Mouse (Mus musculus) adrenal gland, postnatal 14 days (tissue): ENCODE measurements around the gene Col15a1. TPM values are rescaled to one million over a fixed set of nuclear protein-coding genes. Genes with fewer than 3 reads are reported as not detected.
A peak's percentile ranks its signal among the peaks of the same experiment; 100 is the strongest.

Experiments used
- DNase-seq: peaks from one replicate; pipeline ENCODE4 v3.0.0; 2021; ENCODE audit warnings: mixed read lengths
- total RNA-seq: library from RNA; stranded (reverse); gene quantifications from 2 replicates; pipeline ENCODE4 v1.2.3, GENCODE M21; 2021

Col15a1 gene
- total RNA-seq, 1 experiment from 2014 or later: 72.9 TPM

DNA sequence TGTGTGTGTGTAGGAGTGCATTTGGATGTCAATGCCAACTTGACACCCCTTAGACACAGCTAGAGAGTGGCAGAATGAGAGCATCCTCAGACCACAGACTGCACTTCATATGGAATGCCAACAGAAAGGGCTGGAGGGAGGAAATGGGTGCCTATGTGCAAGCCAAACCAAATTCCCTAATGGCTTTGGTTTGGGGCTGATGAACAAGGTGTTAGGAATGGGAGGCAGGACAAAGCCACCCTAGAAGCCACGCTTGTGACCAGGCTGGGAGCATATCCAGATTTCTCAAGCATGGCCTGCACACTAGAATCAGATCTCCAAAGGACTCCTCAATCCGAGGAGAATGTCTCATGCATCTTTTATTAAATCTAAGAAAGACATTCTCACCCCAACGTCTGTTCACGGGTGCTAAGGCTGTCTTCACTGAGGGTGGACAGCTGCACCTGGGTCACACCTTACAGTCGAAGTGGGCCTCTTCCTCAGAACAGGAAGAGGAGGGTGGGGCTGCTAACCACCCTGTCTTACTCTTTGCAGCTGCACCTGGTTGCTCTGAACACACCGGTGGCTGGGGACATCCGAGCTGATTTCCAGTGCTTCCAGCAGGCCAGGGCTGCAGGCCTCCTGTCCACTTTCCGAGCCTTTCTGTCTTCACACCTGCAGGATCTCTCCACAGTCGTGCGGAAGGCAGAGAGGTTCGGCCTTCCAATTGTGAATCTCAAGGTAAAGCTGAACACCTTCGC is 102.1 kb downstream of the Col15a1 start:
- DNase-seq: no peak

DNA sequence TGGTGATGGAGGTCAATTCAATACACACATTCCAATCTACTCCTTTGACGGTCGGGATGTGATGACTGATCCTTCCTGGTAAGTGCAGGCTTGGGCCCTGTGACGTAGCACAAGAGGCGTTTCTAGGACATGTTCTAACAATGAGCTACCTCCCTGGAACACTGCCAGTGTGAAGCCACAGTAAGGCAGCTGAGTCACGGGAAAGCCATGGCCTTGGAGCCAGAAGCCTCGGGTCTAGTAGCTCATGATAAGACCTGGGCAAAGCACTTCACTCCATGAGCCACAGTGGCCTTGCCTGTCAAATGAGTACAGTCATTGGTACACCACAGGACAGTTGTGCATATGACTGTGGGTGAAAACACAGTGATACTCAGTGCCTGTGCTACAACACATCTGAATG is 102.9 kb downstream of the Col15a1 start:
- DNase-seq: peak; percentile 95

DNA sequence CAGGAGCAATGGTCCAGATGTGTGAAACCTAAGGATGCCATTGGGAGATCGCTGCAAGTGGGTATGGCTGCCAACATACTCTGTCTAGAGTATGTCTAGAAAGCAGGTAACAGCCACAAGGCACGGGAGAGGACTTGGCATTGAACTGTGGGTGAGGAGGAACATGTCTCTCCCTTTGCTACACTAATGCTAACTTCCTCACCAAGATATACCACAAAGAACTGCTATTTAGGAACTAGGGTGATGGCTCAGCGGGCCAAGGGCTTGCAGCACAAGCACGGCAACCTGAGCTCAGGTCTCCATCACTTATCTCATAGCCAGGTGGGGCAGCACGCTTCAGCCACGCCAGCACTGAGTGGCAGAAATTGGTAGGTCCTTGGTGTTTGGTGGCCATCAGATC is 103.5 kb downstream of the Col15a1 start:
- no peak for DNase-seq

DNA sequence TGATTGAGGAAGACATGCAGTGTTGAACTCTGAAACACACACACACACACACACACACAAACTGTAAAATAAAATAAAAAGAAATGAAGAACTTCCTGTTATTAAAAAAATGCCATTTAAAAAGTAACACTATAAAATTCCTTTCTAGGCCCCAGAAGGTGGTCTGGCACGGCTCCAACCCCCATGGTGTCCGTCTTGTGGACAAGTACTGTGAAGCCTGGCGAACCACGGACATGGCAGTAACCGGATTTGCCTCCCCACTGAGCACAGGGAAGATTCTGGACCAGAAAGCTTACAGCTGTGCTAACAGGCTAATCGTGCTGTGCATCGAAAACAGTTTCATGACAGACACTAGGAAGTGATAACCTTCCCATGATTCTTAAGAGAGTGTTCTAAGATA is 104.0 kb downstream of the Col15a1 start:
- DNase-seq: no peak

DNA sequence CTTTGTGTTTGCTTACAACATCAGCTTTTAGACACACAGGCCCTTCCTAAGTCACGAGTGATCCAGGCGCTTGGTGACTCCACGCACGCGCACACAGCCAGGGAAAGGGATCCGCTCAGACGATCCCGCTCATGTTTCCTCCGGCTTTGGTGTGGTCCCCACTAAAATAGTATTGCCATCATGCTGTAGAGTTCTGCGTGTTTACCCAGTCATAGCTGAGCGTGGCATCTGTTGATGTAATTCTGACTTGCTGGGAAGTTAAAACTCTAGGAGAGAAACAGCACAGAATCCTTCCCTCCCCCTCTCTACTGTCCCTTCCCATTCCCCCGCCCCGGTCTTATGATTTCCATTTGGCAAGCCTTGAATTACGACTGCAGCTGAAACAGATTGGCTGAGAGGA is 104.7 kb downstream of the Col15a1 start:
- DNase-seq: no peak

DNA sequence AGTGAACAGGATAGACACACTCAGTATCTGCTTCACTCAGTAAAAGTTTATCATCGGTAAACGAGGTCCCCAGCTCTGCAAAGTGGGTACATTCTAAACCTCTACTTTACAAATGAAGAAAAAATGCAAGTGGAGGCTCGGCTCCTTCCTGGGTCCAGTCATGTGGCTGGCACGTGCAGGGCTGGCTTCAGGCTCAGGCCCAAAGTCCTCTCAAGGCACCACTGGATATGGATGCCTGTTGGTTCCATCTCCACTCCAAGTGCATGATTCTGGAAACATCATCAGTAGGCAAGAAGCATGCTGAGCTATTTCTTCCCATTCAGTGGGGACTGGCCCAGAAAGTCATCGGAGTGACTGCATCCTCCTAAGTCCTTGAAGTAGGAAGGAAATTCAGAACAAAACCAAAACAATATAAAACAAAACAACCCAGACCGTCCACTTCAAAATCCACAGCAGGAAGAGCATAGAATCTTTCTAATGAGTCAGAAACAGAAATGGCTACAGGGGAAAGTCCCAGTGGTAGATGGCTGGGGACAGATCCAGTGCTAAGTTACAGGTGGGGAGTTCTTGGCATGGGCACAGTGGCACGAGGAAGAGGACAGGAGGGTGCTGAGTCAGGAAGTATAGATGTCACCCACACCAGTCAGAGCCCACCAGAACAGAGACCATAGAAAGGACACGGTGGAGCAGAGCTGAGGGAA is 105.9 kb downstream of the Col15a1 start:
- no peak for DNase-seq

DNA sequence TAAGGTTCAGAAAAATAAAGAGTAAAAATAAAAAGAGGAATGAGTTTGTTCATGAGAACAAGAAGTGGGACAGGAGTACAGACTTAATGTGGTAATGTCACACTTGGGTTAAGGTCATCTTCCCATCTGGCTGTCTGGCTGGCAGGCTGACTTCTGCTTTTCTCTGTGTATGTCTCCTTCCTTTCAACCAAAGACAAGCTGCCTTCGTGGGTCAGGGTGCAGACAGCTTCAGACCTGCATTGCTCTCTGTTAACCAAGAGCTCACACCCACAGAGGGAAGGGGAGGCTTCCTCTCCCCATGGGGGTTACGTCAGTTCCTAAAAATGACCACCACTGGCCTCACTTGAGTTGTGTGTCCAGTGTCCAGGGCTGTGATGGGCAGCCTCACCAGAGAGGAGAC is 107.5 kb downstream of the Col15a1 start:
- DNase-seq: no peak

DNA sequence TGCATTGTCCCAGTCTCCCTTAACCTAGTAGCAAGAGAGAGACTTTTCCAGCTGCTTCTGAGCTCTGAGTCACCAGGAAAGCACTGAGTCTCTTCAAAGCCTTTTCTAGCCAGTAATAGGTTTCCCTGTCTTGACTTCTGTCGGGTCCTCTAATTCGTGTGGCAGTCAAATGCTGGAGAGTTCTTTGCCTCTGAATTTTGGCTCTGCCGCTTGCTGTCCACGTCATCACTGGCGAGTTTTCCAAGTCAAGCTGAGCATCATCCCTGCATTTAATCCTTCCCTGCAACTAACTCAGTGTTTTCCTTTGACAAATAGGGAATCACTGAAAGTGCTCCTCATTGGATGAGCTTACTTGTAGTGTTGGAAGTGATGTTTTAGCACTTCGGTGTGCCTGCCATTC is 108.5 kb downstream of the Col15a1 start:
- no peak for DNase-seq

DNA sequence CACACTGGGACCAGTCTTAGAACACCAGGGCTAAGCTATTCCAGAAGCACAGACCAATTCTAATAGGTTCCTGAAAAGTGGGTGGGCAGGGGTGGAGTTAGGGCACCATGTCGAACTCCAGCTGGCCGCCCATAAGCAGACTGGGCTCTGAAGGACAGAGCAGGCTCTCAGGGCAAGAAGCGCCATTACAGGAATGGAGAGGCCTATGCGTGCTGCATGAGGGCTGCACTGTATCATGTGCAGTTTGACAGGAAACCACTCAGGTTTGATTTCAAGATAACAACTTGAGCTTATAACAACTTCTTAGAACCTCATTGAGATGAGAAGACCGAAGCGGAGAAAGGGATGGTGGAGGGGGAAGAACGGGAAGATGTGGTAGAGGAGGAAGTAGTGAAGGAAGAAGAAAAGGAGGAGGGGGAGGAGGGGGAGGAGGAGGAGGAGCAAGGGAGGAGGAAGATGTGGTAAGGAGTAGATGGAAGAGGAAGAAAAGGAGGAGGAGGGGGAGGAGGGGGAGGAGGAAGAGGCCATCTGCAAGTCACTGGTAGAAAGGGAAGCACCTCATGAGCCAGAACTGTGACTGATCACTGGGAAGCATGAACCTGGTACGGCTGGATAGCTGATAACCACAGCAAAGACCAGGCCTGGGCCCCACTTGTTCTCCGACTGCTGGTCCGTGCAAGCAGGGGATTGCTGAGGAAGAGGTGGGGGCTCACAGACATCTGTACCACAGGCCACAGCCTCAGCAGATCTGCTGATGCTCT is 111.8 kb downstream of the Col15a1 start:
- no peak for DNase-seq

DNA sequence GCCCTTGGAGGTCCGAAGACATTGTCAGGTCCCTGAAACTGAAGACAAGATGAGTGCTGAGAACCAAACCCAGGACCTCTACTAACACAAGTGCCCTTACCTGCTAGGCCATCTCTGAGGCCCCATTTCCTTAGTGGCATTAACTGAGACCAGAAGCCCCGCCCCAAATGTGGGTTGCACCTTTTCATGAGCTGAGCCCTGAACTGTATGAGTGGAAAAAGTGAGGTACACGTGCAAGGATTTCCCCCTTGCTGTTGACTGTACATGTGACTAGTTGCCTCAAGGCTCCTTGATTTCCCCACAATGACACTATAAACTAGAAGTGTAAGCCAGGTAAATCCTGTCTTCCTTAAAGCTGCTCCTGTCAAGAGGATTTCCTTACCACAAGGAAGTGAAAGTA is 114.4 kb downstream of the Col15a1 start:
- DNase-seq: no peak

DNA sequence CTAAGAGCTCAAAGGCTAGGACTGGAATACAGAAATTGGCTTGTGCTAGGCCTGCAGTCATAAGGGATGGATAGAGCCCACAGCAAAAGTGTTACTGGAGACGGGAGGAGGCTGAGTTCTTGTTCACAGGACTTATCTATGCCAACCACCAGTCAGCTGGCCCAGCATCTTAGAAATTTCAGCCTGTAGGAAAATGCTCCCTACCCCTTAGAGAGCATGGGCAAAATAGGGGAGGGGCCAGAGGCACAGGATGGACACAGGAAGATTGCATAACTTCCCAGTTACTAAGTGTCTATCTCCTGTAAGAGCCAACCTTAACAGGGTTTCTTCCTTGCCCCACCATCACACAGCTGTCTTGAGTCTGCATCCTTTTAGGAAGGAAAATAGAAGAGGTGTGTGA is 116.2 kb downstream of the Col15a1 start:
- no peak for DNase-seq

DNA sequence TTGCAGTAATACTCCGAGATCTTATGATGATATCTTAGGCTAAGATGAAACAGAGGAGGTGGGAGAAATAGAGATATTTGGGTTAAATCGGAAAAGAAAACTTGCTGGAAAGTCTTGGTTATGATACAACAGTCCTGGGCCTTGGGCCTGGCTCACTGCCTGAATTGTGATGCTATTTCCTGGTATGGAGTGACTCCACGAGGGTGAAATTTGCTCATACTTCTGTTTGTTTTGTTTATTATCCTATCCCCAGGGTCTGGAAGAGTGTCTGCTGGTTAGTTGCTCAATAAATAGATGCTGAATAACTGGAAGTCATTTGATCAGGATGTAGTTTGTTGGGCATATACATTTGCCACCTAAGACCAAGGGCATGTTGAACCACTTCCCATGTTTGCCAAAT is 119.8 kb downstream of the Col15a1 start:
- DNase-seq: no peak

DNA sequence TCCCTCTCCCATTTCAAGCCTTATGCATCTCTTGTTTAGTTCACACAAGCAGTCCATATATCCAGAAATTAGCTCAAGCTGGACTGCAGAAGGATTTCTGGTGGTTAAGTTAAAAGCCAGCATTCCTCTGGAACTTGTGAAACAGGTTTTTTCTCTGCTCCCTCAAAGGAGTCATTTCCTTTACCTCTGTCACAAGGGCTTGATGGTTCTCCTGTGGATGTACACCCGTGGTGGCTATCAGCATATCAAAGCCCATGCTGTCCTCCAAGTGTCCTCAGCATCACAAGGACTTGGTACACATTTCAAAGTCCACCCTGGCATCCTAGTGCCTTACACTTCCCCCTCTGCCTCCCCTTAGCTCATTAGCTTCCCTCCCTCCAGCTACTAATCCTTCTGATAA is 121.3 kb downstream of the Col15a1 start:
- DNase-seq: no peak

DNA sequence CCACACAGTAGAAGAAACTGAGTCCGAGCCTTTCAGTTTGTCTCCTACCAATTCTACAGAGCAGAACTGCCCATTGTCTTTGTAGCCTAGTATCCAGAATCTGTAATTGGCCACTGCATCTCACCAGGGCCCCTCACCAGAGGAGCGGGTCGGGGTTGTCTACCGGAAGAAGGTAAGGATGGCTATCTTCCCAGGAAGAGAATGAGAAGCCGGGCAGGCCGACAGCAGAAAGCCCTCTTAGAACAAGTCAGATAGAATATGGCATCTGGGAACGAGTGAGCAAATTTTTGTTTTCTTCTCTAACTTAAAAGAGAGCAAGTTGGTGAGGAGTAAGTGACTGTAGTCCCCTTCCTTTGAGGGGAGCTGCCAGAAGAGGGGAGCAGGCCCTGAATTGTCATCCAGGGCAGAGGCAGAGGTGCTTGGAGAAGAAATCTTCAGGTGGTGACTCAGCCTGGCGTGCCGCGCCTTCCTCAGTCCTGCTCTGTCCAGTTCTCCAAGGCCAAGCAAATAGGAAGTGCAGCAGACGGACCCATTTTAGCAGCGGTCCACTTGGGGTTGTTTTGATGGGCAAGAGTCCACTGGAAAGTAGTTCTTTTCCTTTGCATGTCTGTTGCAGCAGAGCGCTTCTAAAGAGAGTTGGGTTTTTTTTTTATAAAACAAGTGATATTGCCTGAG is 122.6 kb downstream of the Col15a1 start:
- DNase-seq: no peak

DNA sequence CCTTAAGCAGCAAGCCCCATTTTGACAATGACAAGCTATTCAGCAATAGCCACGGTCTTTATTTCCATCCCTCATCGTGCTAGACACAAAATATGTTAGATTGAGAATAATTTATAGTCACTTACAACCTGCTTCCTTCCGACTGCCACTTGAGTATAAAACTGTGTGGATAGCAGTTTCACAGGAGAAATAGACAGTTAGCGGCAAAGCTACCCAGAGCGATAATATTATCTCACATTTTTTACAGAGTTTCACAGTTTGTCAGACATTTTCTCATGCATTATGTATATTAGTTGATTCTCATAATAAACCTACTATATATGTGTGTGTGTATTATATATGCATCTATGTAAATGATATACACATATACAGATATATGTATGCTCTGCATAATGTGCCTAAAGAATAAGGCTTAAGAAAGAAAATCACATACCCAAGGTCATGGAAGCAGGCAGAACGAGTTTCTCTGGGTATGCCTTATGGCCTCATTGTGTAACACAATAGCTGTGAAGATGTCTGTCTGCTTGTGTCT is 124.9 kb downstream of the Col15a1 start:
- no peak for DNase-seq

DNA sequence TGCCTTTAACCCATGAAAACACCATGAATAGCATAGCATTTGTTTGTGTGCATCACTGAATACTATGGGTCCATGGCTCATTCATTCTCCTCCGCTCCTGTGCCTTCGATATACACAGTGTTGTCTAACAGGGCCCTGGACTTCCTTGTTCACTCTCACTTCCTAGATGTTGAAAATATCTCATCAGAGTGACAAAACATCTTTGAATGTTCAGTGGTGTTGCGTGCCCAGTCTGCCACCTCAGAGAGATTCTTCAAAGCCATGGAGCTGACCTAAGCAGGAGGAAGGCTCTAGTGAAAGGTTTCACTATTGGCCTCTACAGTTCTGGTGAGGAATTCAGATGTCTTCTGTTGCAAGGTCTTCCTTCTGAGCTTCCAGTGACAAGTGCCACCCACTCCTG is 125.6 kb downstream of the Col15a1 start:
- DNase-seq: no peak

DNA sequence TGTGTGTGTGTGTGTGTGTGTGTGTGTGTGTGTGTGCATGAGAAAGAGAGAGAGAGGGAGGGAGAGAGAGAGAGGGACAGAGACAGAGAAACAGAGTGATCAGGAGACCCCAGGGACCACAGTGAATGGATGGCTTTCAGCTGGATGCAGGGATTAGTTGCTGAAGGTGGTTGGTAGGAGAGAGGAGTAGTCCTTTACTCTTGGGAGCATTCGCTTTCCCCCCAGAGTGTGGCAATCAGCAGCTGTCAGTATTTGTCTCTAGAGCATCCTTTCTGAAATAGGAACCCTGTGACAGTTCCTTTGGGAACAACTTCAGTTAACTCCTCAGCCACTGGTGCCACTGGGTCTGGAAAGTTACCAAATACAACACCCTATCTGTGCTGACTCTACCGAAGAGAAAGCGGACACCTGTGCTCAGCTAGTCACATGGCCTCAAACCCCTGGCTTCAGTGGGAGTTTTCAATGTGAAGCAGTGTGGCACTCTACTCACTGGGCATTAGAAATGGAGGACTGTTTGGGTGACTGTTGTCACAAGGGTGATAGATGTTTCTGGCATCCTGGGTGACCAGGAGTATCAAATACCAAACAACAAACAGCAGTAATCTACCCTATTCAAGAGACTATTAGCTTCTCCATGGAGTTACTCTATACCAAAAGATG is 129.1 kb downstream of the Col15a1 start:
- DNase-seq: no peak

DNA sequence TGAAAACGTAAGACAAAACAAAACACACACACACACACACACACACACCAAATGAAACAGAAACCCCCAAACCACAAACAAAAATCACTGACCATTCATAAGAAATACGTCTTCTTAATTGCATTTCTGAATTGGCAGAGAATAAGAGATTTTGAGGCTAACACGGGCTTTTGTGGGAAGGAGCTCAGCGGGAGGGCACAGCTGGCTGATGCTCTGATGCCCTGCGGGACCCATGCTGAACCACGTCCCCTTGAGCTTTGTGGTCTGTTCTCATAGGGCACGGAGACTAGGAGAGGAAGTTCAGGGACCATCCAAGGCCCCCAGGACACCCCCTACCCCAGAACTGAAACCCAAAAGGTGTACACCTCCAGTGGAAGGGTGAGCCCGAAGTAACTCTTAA is 134.7 kb downstream of the Col15a1 start:
- no peak for DNase-seq

DNA sequence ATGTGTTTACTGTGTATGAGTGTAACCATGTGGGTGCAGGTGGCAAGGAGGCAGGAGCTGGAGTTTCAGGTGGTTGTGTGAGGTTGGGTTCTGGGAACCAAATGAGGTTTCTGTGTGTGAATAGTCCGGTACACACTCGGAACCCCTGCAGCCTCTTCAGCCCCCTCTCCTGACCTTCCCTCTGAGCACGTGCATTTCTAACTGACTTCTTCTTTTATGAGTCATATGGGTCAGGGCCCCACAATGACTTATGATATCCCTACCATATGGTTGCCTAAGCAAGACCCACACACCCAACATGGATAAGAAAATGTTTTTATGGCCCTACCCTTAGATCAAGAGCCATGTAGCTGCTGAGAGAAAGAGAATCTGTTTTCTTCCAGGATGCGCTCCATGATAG is 139.1 kb downstream of the Col15a1 start:
- peak; percentile 17 for DNase-seq

DNA sequence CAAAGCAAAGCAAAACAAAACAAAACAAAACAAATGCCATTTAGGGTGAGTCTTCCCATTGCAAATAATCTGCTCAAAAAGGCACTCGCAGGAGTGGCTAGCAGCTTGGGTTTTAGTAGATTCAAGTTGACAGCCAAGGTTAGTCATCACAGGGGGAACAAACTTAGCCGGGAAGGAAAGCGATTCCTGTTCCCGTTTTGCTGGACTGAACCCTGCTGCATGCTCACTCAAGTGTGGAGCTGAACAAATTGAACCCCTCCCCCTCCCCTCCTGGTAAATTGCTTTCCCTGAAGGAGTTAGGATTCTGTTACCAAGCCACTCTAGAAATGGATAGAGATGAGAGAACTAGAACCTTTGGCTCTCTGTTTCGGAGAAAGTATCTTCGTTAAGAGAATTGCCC is 141.8 kb downstream of the Col15a1 start:
- DNase-seq: no peak

DNA sequence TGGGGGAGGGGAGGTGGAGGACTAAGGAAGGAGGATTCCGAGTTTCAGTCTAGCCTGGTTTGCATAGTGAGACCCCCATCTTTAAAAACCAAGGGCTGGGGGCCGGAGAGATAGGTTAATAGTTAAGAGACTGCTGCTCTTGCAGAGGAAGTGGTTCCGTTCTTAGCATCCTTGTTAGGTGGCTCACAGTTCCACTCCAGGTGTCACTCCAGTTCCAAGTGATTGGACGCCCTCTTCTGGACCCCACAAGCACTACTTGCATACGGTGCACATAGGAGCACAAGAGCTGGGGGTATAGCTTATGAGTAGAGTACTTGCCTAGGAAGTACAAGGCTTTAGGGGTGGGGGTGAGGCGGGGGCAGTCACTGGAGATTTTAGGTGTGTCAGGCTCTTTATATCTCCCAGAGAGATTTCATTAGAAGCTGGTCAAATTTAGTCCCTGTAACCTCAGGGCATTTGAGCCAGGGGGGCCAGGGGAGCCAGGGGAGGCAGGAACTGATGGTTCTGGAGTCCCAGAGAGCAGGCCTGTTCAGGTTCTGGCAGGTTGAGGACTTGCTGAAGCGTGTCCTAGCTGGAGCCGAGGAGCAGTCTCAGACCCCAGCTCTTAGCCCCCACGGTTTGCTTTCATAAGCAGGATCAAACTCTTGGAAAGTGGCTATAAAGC is 143.6 kb downstream of the Col15a1 start:
- peak; percentile 67 for DNase-seq
